Mouse (Mus musculus) layer of hippocampus, postnatal 25 days (tissue): Measurements from ENCODE around the gene Rnf44. TPM values are rescaled to one million over a fixed set of nuclear protein-coding genes. Genes with fewer than 3 reads are reported as not detected.
A peak's percentile ranks its signal among the peaks of the same experiment; 100 is the strongest.

ENCODE experiments used
- DNase-seq, 2 experiments: peaks; one replicate each; pipeline ENCODE4 v3.0.0; 2022; ENCODE audit warnings: mixed read lengths in 2 of 2, low spot score in 1 of 2; ENCODE audit errors: extremely low spot score in 1 of 2
- total RNA-seq, 2 experiments: library from RNA; stranded (reverse); gene quantifications; 2 replicates each; pipeline ENCODE4 v1.2.3; 2021

Rnf44 gene
- total RNA-seq, 2 experiments from 2014 or later, result 139 to 158 TPM

DNA sequence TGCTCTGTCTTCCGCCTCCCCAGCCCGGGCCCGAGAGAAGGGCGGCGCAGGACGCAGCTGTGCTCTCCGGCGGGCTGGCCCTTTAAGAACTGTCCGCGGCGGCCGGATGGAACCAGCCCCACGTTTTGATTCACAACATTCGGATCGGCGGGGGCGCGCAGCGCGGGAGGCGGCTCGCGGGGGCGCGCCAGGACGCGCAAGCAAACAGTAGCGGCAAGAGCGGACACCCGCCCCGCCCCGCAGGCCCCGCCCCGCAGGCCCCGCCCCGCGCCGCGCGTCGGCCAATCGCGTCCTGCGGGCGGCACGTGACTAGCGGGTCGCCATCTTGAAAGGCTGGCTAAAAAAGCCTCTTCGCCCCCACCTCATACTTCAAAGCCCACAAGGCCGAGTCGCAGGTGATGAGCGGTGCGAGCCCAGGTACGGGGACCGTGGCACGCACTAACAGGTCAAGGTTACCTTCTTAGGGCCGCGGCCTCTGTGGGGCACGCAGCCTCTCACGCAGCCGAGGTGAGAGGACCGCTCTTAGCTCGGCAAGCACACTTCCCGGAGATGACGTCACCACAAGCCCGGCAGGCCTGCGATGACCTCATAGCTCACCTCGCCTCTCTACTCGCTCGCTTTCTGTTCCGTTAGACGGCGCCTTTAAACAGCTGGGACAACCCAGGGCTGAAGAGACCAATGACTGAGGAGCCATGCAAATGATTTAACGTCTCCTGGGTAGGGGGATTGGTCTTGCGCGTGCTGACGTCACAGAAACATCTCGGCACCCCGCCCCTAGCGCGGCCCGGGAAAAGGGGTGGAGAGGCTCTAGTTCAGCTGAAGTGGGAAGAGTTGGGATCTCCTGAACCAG is 5.9 kb downstream of the Rnf44 start:
- peak; percentile 87 to 91 for DNase-seq

DNA sequence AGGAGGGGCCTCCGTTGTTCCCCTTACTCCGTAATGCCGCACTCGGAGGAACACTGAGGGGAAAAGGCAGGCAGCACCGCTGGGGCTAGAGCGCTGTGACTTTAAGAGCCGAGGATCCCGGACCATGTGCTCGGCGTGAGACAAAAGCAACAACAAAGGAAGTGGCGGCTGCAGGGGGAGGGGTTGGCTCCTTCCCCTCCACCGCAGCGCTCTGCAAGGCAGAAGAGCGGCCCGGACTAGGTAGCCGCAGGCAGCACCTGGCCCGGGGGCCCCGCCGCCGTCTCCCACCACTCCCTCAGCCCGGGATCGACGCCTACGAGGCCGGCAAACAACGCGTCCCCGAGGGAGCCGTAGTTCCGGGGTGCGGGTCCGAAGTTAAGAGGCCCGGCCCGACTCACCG is 6.6 kb downstream of the Rnf44 start:
- peak; percentile 58 to 60 for DNase-seq

DNA sequence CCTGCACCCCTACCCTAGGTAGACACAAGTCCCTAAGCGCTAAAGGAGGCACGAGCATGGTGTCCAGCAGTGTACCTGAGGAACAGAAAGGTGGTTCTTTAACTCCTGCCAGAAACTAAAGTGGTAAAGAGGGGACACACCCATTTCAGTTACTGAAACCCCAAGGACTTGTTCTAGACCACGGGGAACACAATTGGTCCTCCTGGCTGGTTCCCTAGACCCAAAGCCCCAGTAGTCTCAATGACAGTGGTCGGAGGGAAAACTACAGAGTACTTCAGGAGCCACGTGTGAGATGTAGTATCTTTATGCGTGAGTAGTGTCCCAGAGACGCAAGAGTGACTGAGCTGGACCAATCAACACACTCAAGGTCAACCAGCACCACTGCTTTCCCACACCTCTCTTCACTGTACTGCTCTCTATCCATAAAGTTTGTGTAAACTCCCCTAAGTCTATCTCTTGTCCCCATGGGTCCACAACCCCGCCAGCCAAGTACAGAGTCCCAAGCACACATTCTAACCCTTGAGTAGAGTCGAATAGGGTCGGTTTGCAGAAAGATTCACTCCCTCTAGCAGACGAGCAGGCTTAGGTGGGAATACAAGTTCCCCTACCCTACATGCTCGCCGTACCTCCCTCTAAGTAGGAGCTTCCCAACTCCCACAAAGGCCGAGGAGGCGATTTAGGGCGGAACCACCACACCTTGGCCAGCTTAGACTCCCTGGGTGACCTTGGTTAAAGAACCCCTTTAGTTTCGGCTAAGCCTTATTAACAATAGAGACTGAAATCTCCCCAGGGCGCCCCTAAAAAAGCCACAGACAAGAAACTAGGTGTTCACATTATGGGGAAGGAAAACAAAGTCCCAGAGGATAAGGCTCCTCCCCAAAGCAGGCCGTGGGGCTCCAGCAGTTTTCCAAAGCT is 7.3 kb downstream of the Rnf44 start:
- no peak for DNase-seq

DNA sequence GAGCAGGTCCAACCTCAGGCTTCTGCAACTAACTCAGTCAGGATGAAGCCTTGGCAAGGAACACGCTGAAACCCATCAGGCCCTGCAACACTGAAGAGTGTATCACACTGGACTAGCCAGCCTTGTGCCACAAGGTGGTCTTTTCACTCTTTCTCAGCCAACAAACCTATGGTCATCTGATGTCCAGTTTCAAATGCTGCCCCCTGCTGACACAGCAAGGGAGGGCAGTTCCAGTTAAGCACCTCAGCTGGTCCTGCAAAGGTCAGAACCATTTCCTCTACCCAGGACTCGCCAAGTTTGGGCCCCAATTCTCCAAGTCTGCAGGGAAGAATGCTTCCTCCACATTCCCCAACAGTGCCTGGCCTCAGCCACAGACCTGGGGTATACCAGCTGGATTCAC is 8.5 kb downstream of the Rnf44 start:
- peak in 1 of 2 experiments; percentile 50 for DNase-seq

DNA sequence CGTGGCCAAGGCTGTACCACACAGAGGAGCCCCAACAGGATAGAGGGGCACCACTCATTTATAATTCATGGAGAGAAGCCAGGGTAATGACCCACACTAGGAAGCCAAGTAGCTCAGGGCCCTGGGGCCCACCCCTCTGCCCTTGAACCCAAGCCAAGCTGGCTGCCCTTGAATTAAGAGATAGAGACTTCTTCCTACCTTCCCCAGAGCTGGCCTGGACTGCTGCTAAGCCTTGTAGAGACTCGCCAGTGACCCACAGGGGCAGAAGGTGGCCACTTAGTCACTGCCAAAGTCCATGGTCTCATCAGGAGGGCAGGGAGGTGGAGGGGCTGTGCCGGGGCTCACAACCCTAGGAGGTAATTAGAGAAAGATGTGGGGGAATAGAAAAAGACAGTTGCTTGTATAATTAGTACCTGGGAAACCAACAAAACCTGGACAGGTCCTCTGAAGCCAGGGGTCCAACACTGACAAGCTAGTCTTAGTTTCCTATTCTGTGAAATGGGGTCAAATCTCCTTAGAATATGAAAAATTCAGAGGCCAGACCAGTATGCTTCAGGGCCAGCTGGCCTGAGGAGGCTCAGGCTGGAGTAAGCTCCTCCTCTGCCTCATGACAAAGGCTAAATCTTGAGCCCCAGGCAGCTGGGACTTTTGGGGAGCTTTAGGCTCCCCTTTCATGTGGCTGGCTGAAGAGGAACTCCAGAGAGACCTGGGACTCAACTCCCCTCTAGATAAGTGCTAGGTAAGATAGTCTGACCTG is 9.4 kb downstream of the Rnf44 start:
- no peak for DNase-seq

DNA sequence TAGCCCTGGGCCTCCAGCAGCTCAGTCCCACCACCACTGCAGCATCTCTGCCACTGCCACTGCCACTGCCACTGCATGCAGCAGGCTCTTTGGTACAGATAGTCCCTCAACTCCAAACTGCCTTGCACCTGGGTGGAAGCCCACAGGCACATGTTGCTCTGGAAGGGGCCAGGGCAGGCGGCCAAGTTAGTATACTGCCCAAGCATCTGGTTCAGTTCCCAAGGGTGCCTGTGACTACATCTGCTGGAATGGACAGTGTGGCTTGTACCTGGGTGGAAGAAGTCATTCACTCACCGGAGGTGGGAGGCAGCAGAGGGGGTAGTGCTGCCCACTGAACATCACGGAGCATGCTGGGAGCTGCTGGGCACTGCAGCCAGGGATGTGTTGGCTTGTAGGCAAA is 10.4 kb downstream of the Rnf44 start:
- no peak for DNase-seq

DNA sequence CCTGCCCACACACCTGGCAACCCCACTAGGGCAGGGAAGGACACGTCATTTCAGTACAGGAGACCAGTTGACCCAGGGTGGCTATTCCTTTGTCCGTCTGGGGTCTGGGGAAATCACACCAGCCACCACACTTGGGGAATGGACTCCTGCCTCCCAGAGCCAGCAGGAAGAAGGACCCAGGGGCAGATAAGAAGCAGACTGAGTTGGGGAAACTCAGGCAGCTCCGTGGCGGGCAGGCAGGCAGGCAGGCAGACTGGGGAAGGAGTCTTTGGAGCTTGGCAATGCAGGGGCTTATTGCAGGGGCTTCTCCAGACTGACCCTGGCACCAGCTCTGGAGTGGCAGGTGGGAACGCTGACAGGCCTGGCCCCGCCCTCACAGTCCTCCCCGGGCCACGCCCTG is 12.4 kb downstream of the Rnf44 start:
- no peak for DNase-seq

DNA sequence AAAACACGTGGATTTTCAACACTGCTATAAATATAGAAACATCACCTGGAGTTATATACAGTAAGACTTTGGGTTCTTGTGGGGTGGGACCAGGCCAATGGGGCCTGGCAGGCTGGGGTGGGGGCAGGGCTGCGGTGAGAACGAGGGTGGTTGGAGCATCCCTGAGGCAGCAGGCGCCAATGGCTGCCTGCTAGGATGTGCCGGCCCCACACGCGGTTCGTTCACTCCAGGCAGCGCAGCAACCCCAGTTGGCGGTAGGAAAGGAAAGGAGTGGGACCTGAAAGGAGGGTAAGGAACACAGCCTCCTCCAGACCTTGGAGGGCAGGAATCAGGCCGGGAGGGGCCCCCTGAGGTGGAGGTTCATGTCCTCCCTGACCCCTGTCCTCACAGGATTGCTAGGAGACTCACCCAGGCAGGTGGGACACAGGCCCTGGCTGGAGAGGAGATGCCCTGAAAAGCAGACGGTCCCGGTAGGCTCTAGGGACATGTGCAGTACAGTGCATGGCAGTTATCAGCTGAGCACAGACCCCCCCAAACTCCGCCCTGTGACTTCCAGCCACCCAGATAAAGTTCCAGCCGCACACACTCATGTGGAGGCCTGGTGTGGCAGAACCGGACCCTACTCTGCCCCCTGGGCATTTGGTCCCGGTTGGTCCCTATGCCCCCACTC is 13.4 kb downstream of the Rnf44 start:
- no peak for DNase-seq

DNA sequence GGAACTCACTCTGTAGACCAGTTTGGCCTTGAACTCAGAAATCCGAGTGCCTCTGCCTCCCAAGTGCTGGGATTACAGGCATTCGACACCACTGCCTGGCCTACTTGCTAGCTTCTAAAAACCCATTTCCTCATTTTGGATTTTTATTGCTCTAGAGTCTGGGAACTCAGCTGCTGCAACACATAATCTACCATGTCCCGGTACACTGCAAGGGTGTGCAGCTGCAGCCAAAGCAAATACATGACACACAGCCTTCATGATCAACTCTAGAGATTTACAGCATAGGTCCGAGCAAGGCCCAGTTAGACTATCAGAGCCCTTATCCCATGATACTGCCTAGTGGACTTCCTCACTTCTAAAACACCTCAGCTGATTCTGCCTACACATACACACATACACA is 15.4 kb downstream of the Rnf44 start:
- DNase-seq, result no peak

DNA sequence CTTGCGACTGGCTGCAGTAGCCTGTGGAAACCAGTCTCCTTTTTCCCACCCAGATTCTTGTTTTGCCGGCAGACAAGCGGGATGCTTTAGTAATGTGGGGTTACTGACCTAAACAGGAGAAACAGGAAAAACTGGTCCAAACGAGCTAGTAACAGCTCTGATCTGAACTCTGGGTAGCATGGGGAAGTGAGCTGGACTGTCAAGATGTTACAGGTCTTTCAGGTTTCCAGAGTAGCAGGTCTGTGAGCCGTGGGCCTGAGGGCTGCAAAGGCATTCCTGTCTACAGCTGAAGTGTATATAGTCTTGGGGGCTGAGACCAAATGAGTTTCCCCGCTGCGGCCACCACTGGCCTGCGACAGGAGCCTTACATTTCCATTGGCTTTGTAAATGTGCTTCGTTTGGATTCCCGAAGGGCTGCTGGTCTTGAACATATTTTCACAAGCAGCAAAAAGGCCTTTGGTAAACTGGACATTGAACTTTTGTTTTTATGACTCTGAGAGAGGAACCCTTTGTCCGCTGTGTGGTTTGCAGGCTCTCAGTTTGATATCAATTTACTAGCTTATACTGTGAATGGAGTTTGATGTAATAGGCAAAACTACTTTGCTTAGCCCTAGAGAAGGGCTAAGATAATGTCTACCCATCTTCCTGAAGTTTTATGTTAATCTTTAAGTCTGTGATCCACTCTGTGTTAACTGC is 17.7 kb downstream of the Rnf44 start:
- DNase-seq, result no peak

DNA sequence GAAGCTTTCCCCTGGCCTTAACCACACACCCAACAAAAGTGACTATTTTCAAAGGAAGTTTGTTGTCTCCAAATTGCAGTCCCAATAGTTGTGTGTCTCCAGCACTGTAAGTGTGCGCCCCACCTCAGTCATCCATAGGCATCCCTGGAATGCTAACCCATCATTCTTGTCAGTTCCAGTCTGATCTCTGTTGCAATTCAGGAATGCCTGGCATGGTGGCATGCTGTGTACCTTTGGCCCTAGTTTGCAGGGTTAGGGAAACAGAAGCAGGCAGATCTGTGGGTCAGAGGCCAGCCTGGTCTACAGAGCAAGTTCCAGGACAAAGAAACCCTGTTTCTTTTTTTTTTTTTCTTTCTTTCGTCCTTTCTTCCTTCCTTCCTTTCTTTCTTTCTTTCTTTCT is 23.2 kb downstream of the Rnf44 start:
- no peak for DNase-seq

DNA sequence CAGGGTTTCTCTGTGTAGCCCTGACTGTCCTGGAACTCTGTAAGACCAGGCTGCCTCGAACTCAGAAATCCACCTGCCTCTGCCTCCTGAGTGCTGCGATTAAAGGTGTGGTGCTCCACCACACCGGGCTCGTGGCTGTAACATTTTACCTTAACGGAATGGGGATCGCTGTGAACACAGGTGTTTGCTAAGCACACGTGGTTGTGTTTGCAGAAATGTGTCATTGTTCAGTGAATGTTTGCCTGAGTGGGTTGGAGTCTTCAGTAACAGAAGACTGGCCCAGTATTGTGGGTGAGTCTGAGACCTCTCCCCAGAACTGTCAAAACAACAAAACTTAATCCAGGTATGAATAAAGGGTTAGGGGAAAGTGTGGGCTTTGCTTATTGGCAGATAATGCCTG is 28.6 kb downstream of the Rnf44 start:
- no peak for DNase-seq

DNA sequence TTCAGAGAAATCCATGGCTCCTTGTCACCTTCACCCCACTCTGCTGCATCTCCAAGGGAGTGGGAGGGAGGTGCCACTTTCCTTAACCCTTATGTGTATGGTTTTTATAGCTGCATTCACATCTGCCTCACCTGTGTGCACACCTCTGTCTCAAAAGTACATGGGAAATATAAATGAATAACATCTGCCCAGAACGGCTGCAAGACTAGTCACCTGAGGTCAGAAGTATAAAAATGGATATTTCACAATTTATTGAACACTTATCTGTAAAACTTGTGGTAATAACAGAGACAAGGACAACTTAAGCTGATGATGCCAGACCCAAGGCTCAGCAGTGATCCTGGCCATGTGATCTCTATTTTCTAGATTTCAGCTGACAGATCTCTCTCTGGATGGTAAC is 29.2 kb downstream of the Rnf44 start:
- no peak for DNase-seq

DNA sequence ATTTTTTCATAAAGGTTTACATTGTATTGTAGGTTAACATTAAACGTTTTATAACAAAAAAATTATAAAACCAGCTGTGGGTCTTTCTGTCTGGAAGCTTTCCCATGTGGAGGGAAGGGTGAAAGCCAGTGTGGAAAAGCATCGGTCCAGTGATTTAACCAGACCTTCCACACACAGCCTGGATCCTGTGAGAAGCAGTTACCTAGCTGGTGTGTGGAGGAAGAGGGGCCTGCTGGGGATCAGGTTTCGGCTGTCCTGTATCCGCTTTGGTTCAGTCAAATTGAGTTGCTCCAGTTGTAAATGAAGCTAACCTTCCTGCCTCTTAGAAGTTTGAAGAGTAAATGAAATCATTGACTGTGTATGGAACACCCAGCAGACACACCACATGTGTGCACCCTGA is 29.7 kb downstream of the Rnf44 start:
- DNase-seq, result no peak

DNA sequence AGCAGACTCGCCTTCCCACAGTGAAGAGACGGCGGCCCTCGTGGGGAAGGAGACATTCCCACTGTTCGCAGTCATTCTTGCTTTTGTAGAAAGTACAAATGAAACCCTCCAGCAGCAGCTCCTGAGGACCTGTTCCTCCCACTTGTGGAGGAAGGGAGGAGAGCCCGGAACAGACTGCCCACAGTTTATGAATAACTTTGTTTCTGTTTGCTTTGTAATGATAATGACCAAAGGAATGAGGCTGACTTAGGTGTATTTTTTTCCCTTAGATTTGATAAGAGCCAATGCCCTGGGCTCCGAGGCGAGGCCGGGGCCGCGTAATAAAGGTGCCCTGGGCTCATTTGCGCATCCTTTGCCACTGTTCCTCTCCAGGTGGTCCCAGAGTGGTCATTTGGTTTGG is 32.3 kb downstream of the Rnf44 start:
- no peak for DNase-seq

DNA sequence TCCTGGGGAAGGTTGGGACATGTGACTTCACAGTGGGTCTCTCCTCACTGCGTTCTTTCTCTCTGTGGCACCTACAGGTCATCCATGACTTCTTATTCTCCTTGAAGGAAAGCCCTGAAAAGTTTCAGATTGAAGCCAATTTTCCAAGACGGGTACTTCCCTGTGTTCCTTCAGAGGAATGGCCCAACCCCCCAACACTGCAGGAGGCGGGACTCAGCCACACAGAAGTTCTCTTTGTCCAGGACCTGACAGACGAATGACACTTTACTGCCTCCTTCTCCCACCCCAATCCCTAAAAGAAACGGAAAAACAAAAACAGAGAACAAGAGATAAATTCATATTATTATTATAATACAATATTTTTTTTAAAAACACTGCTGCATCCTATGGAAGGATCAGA is 32.8 kb downstream of the Rnf44 start:
- DNase-seq, result no peak

DNA sequence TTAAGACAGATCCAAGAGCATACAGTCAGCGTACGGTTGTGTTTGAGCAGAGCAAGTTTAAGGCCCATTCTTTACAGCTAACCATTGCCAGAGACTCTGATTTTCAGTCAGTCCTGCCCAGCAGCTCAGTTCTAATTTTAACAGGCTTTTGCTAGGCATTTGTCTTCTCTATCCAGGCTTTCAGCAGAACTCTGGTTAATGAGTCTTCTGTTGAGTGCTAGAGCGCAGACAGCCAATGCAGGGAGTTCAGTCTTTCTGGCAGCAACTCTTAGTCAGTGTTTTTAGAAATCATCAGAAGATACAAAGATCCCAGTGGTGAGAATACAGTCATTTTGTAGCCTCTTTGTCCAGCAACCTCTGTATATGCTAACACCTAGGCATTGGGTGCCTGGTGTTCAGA is 43.2 kb downstream of the Rnf44 start:
- no peak for DNase-seq

DNA sequence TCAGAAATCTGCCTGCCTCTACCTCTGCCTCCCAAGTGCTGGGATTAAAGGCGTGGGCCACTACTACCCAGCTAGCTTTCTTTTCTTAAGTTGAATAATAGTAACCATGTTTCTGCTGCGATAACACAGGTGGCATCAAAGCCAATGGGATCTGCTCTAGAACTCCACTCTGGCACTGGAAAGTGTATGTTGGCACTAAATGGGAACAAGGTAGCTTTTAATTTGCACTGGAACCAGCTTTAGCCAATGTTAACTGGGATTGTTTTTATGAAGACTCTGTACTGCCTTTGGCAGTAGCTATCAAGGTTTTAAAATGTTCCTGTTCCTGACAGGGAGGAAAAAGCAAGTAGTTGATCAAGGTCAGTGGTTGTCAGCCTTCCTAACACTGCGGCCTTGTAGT is 58.7 kb downstream of the Rnf44 start:
- DNase-seq, result no peak

DNA sequence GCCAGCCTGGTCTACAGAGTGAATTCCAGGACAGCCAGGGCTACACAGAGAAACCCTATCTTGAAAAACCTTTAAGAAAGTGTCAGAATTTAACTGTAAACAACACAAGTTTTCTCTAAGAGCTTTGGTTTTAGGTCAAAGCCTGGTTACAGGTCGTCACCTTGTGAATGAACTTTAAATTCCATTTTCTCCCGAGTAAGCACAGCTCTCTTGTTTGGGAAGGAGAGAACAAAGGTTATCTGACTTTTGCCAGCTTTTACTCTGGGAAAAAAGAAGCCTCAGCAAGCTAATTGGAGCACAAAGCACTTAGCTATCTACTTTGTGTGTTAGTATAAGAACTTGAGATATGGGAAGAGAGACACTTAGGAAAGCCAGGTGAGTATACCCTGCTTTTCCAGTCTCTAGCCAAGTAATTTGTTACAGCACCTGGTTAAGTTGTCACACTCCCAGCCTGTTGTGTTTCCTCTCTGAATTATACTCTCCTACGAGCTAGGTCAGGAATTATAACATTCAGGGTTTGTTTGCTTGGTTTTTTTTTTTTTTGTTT is 60.9 kb downstream of the Rnf44 start:
- DNase-seq, result no peak
